Mouse (Mus musculus): ENCODE measurements around the gene Hs2st1. TPM values are rescaled to one million over a fixed set of nuclear protein-coding genes. Genes with fewer than 3 reads are reported as not detected.

Hs2st1 gene
- polyA plus RNA-seq, 1 experiment from 2014 or later, result 13.7 TPM

GRCm38 (mm10) chr3:144540805-144541204 is 29.2 kb downstream of the Hs2st1 start:
- H3K4me1 ChIP-seq, result peaks cover 20% of the 10 kb centered on the region
- 89% methylated on average over 3 of the region's 3 CpGs for WGBS
- no peak overlapping the region for H3K4me3 ChIP-seq
- H3K9me3 ChIP-seq, result no peaks in the 10 kb centered on the region
- DNase-seq (ENCODE audit: extremely low spot score, low spot score), result no peak
- H3K36me3 ChIP-seq (replicated peaks), result no peaks in the 10 kb centered on the region
- H3K27me3 ChIP-seq (ENCODE audit: poor library complexity, severe bottlenecking), result no peaks in the 10 kb centered on the region
- H3K27ac ChIP-seq, result no peak overlapping the region

DNA sequence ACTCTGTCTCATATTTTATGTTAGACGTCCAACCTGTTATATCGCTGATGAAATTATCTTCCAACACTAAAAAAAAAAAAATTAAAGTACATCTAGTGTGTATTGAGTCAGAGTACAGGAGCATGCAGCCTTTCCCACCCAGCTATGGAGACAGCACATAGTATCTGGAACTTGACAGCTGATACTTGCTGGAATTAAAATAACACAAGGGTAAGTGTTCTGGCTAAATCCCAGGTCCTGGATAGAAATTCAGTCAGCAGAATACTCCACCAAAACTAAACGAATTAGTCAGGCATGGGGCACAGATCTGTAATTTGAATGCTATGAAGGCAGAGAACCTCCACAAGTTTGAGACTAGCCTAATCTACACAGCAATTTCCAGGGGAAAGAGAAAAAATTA is 30.9 kb downstream of the Hs2st1 start:
- H3K9me3 ChIP-seq, result no peaks in the 10 kb centered on the region
- no peak for DNase-seq (ENCODE audit: extremely low spot score, low spot score)
- H3K27me3 ChIP-seq (ENCODE audit: poor library complexity, severe bottlenecking), result no peaks in the 10 kb centered on the region
- H3K4me3 ChIP-seq, result no peak overlapping the region
- no peak overlapping the region for H3K27ac ChIP-seq
- no peaks in the 10 kb centered on the region for H3K36me3 ChIP-seq (replicated peaks)
- 86% methylated on average over 3 of the region's 3 CpGs for WGBS
- peaks cover 15% of the 10 kb centered on the region for H3K4me1 ChIP-seq

DNA sequence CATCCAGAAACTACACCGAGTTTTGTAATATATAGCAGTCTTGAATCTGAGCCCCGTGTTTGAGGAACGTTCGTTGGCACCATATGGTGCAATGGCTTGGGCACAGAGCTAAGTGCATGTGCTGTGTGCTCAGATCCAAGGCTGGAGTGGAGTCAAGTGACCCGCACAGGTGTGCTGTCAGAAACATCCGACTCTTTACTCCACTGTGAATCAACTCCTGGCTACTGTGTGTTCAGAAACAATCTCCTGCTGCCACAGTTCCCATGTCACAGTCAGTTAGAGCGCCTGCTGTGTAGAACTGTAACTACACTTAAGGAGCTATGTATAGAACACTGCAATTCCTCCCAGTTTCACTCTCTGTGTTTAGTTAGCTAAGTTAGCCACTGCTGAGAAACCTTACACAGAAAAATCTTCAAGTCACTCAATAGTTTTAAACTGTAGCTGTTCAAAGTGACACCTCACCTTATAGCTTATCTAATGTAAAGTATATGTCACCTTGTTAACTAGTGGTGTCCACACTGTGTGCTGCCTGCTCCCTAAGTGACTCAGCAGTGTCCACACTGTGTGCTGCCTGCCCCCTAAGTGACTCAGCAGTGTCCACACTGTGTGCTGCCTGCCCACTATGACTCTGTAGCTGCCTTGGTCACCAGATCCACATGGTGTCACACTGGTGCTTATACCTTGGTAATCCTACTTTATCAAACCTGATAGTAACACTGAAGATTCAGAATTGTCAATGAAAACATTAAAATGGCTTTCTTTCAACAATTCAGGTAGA is 32.7 kb downstream of the Hs2st1 start:
- Histone ChIP-seq H3K27ac (no peak overlapping the region), H3K36me3 (replicated peaks) (no peaks in the 10 kb centered on the region), H3K9me3 (no peaks in the 10 kb centered on the region), H3K27me3 (ENCODE audit: poor library complexity, severe bottlenecking) (no peaks in the 10 kb centered on the region), H3K4me3 (no peak overlapping the region), H3K4me1 (peaks cover 29% of the 10 kb centered on the region)
- DNase-seq (ENCODE audit: extremely low spot score, low spot score), result no peak
- WGBS, result 92% methylated on average over 7 of the region's 7 CpGs

DNA sequence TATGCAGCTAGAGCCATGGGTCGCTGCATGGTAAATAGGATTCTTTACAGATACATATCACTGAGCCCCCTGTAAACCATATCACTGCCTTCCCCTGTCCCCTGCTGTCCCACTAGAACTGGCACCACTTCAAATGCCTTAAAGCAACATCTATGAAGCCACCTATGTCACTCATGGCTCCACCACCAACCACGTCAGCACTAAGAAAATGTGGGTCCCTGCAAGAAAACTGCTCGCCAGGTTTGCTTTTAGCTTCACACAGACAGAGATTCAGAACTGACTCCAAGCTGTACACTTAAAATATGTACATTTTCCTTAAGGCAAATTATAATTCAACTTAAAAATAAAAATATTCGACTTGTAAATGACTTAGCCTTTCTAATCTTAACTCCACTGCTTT is 34.9 kb downstream of the Hs2st1 start:
- Histone ChIP-seq H3K4me3 (no peak overlapping the region), H3K27ac (no peak overlapping the region), H3K36me3 (replicated peaks) (no peaks in the 10 kb centered on the region), H3K27me3 (ENCODE audit: poor library complexity, severe bottlenecking) (no peaks in the 10 kb centered on the region), H3K4me1 (peaks cover 40% of the 10 kb centered on the region), H3K9me3 (no peaks in the 10 kb centered on the region)
- 96% methylated on average over 4 of the region's 4 CpGs for WGBS
- DNase-seq (ENCODE audit: extremely low spot score, low spot score), result no peak

GRCm38 (mm10) chr3:144531023-144531422 is 39.0 kb downstream of the Hs2st1 start:
- DNase-seq (ENCODE audit: extremely low spot score, low spot score), result no peak
- WGBS, result 74% methylated on average over 5 of the region's 5 CpGs
- no peak overlapping the region for H3K27ac ChIP-seq
- no peaks in the 10 kb centered on the region for H3K27me3 ChIP-seq (ENCODE audit: poor library complexity, severe bottlenecking)
- H3K4me3 ChIP-seq, result no peak overlapping the region
- H3K9me3 ChIP-seq, result no peaks in the 10 kb centered on the region
- H3K36me3 ChIP-seq (replicated peaks), result no peaks in the 10 kb centered on the region
- peaks cover 42% of the 10 kb centered on the region for H3K4me1 ChIP-seq

GRCm38 (mm10) chr3:144527918-144528317 is 42.1 kb downstream of the Hs2st1 start:
- H3K9me3 ChIP-seq, result no peaks in the 10 kb centered on the region
- H3K4me1 ChIP-seq, result peaks cover 30% of the 10 kb centered on the region
- 96% methylated on average over 7 of the region's 7 CpGs for WGBS
- H3K27ac ChIP-seq, result no peak overlapping the region
- H3K27me3 ChIP-seq (ENCODE audit: poor library complexity, severe bottlenecking), result no peaks in the 10 kb centered on the region
- no peak for DNase-seq (ENCODE audit: extremely low spot score, low spot score)
- no peaks in the 10 kb centered on the region for H3K36me3 ChIP-seq (replicated peaks)
- no peak overlapping the region for H3K4me3 ChIP-seq

DNA sequence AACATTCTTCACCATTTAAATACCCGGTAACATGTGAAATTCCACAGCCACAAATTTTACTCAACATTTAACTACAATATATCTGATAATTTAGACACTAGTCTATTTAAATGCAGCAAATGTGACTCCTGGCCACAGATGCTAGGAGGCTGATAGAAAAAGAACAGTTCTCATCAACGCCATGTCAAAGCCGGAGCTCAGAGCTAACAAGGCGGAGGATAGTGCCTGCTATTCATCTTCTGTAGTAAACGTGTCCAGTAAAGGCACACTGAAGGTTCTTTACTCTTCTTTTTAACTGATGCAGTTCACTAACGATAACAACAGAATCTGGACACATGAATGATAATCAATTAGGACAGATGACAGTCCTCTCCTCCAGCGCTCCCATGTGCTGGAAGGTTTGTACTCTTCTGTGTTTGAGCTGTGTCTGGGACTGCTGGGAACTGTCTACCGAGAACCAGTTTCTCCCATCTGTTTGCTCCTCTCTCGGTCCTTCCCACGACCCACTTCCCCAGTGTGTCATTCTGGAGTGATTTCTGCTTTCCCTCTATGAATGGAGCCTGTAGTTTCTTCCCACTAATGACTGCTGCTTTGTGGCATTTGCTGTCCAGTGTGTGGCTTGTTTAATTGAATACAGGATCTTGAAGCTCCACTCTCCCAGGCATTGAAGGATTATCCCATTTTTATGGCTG is 50.3 kb downstream of the Hs2st1 start:
- Histone ChIP-seq H3K27ac (no peak overlapping the region), H3K4me3 (no peak overlapping the region), H3K4me1 (peaks cover 12% of the 10 kb centered on the region), H3K36me3 (replicated peaks) (no peaks in the 10 kb centered on the region), H3K27me3 (ENCODE audit: poor library complexity, severe bottlenecking) (no peaks in the 10 kb centered on the region), H3K9me3 (no peaks in the 10 kb centered on the region)
- no peak for DNase-seq (ENCODE audit: extremely low spot score, low spot score)
- WGBS, result 87% methylated on average over 10 of the region's 10 CpGs

DNA sequence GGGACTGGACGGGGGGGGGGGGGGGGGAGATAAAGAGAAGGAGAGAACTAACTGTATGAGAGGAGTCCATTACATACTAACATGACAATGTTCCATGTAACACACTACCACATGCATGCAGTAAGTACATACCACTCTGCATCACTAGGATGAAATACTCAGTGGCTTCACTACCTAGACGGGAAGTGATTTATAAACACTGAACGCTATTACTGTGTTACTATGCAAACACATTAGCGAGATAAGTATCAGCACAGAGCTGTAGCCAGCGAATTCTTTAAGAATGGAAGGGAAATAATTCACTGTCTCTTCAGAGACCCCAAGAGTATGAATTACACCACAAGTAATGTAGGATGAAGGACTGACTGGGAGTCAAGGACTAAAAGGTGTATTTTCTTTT is 51.1 kb downstream of the Hs2st1 start:
- no peaks in the 10 kb centered on the region for H3K9me3 ChIP-seq
- H3K4me1 ChIP-seq, result peaks cover 8% of the 10 kb centered on the region
- H3K4me3 ChIP-seq, result no peak overlapping the region
- WGBS, result 89% methylated on average over 5 of the region's 5 CpGs
- no peaks in the 10 kb centered on the region for H3K36me3 ChIP-seq (replicated peaks)
- H3K27me3 ChIP-seq (ENCODE audit: poor library complexity, severe bottlenecking), result no peaks in the 10 kb centered on the region
- H3K27ac ChIP-seq, result no peak overlapping the region
- DNase-seq (ENCODE audit: extremely low spot score, low spot score), result no peak

GRCm38 (mm10) chr3:144515286-144515685 is 54.7 kb downstream of the Hs2st1 start:
- Histone ChIP-seq H3K36me3 (replicated peaks) (no peaks in the 10 kb centered on the region), H3K9me3 (no peaks in the 10 kb centered on the region), H3K27ac (no peak overlapping the region), H3K4me1 (peaks cover 8% of the 10 kb centered on the region), H3K4me3 (no peak overlapping the region), H3K27me3 (ENCODE audit: poor library complexity, severe bottlenecking) (no peaks in the 10 kb centered on the region)
- 94% methylated on average over 7 of the region's 7 CpGs for WGBS
- DNase-seq (ENCODE audit: extremely low spot score, low spot score), result no peak

GRCm38 (mm10) chr3:144514122-144514505 is 55.9 kb downstream of the Hs2st1 start:
- no peaks in the 10 kb centered on the region for H3K9me3 ChIP-seq
- no peak overlapping the region for H3K4me3 ChIP-seq
- no peaks in the 10 kb centered on the region for H3K27me3 ChIP-seq (ENCODE audit: poor library complexity, severe bottlenecking)
- 97% methylated on average over 10 of the region's 10 CpGs for WGBS
- no peak for DNase-seq (ENCODE audit: extremely low spot score, low spot score)
- no peak overlapping the region for H3K27ac ChIP-seq
- no peaks in the 10 kb centered on the region for H3K36me3 ChIP-seq (replicated peaks)
- no peaks in the 10 kb centered on the region for H3K4me1 ChIP-seq

- H3K4me1 ChIP-seq, result peaks cover under 1% of the 10 kb centered on the region; the same call in 1 of the 2 replicates
- no peaks in the 10 kb centered on the region for H3K27me3 ChIP-seq (ENCODE audit: poor library complexity, severe bottlenecking)
- H3K4me3 ChIP-seq, result no peak overlapping the region
- H3K36me3 ChIP-seq (replicated peaks), result no peaks in the 10 kb centered on the region
- no peak for DNase-seq (ENCODE audit: extremely low spot score, low spot score)
- WGBS, result 91% methylated on average over 16 of the region's 16 CpGs
- no peak overlapping the region for H3K27ac ChIP-seq
- H3K9me3 ChIP-seq, result no peaks in the 10 kb centered on the region
Observed at GRCm38 (mm10) chr3:144513169-144514121, 56.5 kb downstream of the Hs2st1 start.

DNA sequence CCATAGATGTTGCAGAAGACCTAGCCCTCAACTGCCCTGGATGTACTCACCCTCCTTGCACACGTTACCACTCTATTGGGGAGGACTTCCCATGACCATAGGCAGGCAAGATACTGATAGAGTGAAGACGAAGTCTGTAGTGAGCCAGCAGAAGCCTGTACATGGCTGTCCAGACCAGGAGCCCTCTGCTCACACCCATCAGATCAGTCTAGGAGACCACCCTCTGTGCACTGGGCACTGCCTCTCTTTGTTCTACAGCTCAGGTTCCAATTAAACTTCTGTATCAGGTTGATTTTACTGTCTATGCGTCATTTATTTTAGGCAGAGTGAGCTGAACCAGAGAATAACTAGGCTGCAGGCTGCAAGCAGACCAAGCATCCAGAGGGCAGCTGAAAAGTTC is 59.3 kb downstream of the Hs2st1 start:
- WGBS, result 92% methylated on average over 3 of the region's 3 CpGs
- Histone ChIP-seq H3K4me3 (no peak overlapping the region), H3K27ac (no peak overlapping the region), H3K36me3 (replicated peaks) (no peaks in the 10 kb centered on the region), H3K27me3 (ENCODE audit: poor library complexity, severe bottlenecking) (no peaks in the 10 kb centered on the region), H3K4me1 (peaks cover 20% of the 10 kb centered on the region), H3K9me3 (0 out of 2 replicates have a peak, but pooled peaks cover 6% of the 10 kb centered on the region)
- DNase-seq (ENCODE audit: extremely low spot score, low spot score), result no peak

Data from forebrain, embryonic 10.5 days (tissue).